Mouse (Mus musculus): Measurements from ENCODE around the gene Helz2.
"Not testable (repeated sequence)": the region's sequence is repeated elsewhere in the genome, so short reads cannot be mapped to it uniquely, and the experiment has no call there.

The Helz2 gene

DNA sequence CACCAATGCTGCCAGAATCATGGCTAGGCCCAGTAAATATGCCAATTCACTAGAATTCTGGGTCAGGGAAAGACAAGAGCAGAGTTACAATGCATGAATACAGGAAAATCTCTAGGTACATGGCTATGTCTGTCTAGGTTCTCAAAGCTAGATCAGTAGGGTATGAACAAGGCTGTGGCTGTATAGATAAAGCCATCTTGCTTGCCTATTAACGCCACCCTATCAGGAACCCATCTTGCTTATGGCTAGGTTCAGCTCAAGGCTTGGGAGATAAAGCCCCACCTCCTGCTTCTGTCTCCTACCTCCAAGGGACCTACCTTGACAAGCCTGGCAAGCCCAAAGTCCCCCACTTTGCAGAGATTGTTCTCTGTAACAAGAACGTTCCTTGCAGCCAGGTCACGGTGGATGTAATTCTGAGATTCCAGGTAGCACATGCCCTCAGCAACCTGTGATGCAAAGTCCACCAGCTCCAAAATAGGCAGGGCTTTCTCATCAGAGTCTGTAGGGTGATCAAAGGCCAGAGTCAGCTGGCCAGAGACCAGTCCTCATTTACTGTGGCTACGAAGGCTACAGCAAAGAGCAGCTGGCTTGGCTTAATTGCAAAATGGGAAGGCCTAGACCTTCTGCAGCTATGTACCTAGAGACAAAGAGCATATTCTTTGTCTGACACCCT, 45.1 kb downstream of the Helz2 start:
- DNase-seq (ENCODE audit: low read depth, low spot score), result no peak

DNA sequence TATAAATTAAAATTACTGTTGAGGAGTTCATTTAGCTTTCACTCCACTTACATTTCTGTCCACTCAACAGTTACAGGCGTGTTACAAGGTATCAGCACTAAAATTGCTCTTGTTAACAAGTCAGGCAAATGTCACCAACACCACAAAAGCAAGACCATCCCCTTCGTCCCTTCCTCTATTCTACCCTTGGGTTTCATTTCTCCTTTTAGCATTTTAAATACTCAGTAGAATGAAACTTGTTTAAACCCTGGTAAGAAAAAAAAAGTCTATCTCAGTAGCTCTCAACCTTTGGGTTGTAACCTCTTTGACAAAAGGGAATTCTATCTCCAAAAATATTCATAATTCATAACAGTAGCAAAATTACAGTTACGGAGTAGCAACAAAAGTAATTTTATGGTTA, 48.8 kb downstream of the Helz2 start:
- DNase-seq (ENCODE audit: low read depth, low spot score), result no peak

DNA sequence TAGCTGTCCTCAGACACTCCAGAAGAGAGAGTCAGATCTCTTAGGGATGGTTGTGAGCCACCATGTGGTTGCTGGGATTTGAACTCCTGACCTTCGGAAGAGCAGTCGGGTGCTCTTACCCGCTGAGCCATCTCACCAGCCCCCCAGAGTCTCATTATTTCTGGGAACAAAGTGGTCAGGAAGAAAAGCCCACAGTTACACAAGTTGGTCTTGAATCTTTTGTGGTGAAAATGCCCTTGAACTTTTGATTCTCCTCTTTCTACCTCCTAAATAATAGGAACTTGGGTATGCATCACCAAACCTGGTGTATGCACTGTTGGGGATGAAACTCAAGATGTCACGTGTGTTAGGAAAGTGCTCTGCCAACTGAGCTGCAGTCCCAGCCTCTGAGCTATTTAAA, 49.9 kb downstream of the Helz2 start:
- DNase-seq (ENCODE audit: low read depth, low spot score), result no peak

DNA sequence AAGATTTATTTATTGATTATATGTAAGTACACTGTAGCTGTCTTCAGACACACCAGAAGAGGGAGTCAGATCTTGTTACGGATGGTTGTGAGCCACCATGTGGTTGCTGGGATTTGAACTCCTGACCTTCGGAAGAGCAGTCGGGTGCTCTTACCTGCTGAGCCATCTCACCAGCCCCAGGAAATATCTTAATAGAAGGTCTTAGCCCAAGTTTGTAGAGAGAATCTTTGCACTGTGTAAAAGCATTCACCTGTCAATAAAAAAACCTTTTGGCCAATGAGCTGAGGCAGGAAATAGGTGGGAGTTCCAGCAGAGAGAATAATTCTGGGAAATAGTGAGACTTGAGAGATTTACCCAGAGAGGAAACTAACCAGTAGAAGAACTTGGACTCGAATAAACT, 50.4 kb downstream of the Helz2 start:
- DNase-seq (ENCODE audit: low read depth, low spot score), result not testable (repeated sequence)

DNA sequence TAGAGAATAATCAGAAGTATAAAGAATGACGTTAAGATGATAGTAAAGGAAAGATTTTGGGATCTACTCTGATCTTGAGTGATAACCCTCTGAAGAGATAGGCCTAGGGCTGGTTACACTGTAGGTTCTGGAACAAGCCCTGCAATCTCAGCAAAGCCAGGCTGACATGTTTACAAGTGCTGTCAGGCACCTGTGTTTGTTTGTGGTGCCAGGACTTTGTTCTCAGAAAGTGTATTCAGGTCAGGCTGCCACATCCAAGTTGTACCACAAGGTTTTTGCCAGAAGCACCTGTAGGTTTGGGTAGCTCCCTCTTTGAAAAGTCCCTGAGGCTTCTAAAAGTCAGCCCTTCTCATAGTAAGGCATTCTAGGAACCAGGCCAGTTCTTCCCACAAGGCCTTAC, 52.5 kb downstream of the Helz2 start:
- DNase-seq (ENCODE audit: low read depth, low spot score), result no peak

DNA sequence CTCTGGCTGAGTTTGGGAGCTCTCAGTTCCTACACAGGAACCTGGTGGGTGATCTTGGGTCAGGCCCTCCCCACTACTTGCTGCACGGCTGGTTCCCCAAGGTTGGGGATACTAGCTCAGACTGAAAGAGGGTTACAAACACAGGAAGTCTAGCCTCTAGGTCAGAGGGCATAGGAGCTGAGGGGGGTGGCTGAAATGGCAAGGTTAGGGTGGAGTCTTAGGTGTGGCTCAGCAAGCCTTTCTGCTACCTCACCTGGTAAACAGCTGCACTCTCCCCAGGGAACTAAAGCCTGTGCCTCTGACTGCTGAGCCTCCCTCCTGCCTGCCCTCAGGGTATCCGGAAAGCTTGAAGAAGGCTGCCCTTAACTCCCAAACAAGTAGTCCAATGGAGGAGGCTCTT, 53.1 kb downstream of the Helz2 start:
- DNase-seq (ENCODE audit: low read depth, low spot score), result no peak

- peak; percentile 92 for DNase-seq (ENCODE audit: low read depth, low spot score)
Measured at GRCm38 (mm10) chr2:181187121-181188000, 54.5 kb downstream of the Helz2 start, which contains the start of gene Ppdpf. Ppdpf (plus strand) TSS chr2:181187247.

GRCm38 (mm10) chr2:181186635-181187034, 55.2 kb downstream of the Helz2 start:
- DNase-seq (ENCODE audit: low read depth, low spot score), result peak; percentile 88

- no peak for DNase-seq (ENCODE audit: low read depth, low spot score)
Measured at GRCm38 (mm10) chr2:181180898-181181297, 60.9 kb downstream of the Helz2 start.

DNA sequence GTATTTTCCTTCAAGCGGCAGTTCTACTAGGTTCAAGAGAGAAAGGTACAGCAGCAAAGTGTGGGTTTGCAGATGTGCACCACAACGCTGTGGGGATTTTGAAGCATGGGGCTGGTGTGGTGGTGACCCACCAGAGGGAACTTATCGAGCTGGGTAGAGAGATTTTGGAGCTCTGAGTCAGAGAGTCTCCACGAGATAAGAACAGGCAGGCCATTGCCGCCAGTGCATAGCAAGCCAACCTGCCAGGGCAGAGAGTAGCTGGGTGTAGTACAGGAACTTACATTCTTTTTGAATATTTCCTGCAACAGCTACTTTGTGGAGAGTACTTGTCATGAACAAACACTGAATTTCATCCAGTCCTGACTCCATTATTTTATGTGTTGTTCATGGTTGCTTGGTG, 63.4 kb downstream of the Helz2 start:
- no peak for DNase-seq (ENCODE audit: low read depth, low spot score)

DNA sequence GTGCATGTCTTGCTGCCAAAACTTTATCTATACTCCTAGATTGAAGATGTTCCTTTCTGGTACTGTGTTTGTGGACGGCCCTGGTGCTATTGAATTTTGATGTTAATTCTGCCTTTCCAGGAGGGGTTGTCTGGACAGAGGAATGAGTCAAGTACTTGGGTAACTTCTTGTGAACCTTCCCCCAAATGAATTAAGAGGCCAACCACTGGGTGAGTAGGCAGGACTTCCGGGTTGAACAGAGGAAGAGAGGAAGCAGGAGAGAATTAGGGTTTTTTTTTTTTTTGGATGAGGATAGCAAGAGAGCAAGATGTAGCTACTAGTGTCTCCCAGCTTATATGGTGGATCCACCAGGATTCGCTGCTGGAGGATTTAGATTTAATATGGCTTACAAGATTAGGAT, 63.8 kb downstream of the Helz2 start:
- DNase-seq (ENCODE audit: low read depth, low spot score), result no peak

Data from forelimb bud, embryonic 11.5 days (tissue).